Mouse (Mus musculus): ENCODE measurements around the gene Agxt2.

DNA sequence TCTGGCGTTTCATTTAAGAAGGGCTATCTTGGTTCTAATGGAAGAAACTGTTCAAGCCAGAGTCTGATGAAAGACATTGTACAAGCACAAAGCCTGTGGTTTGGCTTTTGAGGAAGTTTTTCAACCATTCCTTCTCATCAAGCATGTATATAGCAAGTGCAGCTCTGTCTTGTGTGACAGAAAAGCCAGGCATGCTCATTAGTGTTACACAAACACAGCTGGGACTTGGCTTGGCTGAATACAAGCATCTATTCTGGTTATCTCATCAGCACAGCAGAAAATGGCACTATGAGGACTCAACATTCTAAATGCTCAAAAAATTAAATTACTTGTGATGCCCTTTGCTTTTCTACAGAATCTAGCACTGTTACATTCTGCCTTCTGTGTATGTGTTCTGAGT lies 78.6 kb downstream of the Agxt2 start:
- TF ChIP-seq CTCF (IDR thresholded peaks at IDR 0.05; ENCODE audit: borderline replicate concordance, insufficient read depth, low read depth, low read length): no peak
- no peak for TF ChIP-seq POLR2A (IDR thresholded peaks at IDR 0.05; ENCODE audit: borderline replicate concordance, insufficient read depth, low read length)
